Mouse (Mus musculus) forebrain, postnatal 0 days (tissue): ENCODE results near the gene RPS10-NUDT3. TPM values are rescaled to one million over a fixed set of nuclear protein-coding genes. Genes with fewer than 3 reads are reported as not detected.

Source experiments
- ATAC-seq: fragments of 200-750 bp; cut with Nextera tagmentation; 2 replicates; pipeline ENCODE4 v1.8.0; 2017; ENCODE audit warnings: mild to moderate bottlenecking, moderate library complexity
- DNase-seq: peaks from one replicate; pipeline ENCODE4 v3.0.0-alpha.2; 2015
- H3K27ac ChIP-seq: fragments of 300-500 bp; sonication (generic); 2 replicates; pipeline ENCODE4 v1.5.1; 2014; ENCODE audit warnings: low read depth, mild to moderate bottlenecking, antibody characterized with exemption, low read length, moderate library complexity, mixed read lengths
- H3K27me3 ChIP-seq: fragments of 300-500 bp; sonication (generic); 2 replicates; pipeline ENCODE4 v1.6.1; 2014; ENCODE audit warnings: mild to moderate bottlenecking, low read length, mixed read lengths; ENCODE audit not compliant: insufficient read depth
- H3K36me3 ChIP-seq: fragments of 300-500 bp; sonication (generic); 2 replicates; pipeline ENCODE4 v1.6.1; 2014; ENCODE audit warnings: mild to moderate bottlenecking, moderate library complexity; ENCODE audit not compliant: insufficient read depth
- H3K4me1 ChIP-seq: fragments of 300-500 bp; sonication (generic); 2 replicates; pipeline ENCODE4 v1.6.1; 2014; ENCODE audit warnings: antibody characterized with exemption; ENCODE audit not compliant: insufficient read depth
- H3K4me2 ChIP-seq: fragments of 300-500 bp; sonication (generic); 2 replicates; pipeline ENCODE4 v1.6.1; 2014; ENCODE audit warnings: low read depth, mild to moderate bottlenecking, moderate library complexity
- H3K4me3 ChIP-seq: fragments of 300-500 bp; sonication (generic); 2 replicates; pipeline ENCODE4 v1.5.1; 2014; ENCODE audit warnings: low read depth, low read length, mixed read lengths
- H3K9ac ChIP-seq: fragments of 300-500 bp; sonication (generic); 2 replicates; pipeline ENCODE4 v1.6.1; 2014; ENCODE audit warnings: mild to moderate bottlenecking
- H3K9me3 ChIP-seq: fragments of 300-500 bp; sonication (generic); 2 replicates; pipeline ENCODE4 v1.6.1; 2016; ENCODE audit warnings: low read length
- CTCF ChIP-seq: sonication (generic); IDR thresholded peaks from 2 replicates; pipeline ENCODE4 v1.5.1; 2016; ENCODE audit warnings: antibody characterized with exemption, control low read depth, low read depth
- WGBS: fragments of 180-500 bp; shearing (Covaris S2); extraction: QIAGEN DNeasy Blood & Tissue Kit; methylation state at CpG from one replicate; pipeline ENCODE4 v1.1.7; 2014; 5-methylcytosine and 5-hydroxymethylcytosine counted together
- polyA plus RNA-seq: library from polyadenylated mRNA; unstranded; fragments of >200 nt; fragmentation: Nextera tagmentation; extraction: Ambion mirVana; gene quantifications from 2 replicates; pipeline ENCODE4 v1.2.1, GENCODE M21; 2015
- total RNA-seq: library from RNA; depleted of rRNA; stranded (reverse); fragments of >200 nt; gene quantifications from 2 replicates; pipeline ENCODE4 v1.2.3, GENCODE M21; 2014

The RPS10-NUDT3 gene
- total and polyA plus RNA-seq, 2 experiments from 2014 or later = not detected

- 0 out of 2 replicates have a peak, but pooled peaks have one; percentile 7 for TF ChIP-seq CTCF
- H3K9ac ChIP-seq = no peak overlapping the region
- no peaks in the 10 kb centered on the region for H3K27me3 ChIP-seq
- H3K9me3 ChIP-seq = no peaks in the 10 kb centered on the region
- H3K4me2 ChIP-seq = no peak overlapping the region
- DNase-seq = no peak
- H3K4me1 ChIP-seq = no peaks in the 10 kb centered on the region
- no peaks in the 10 kb centered on the region for H3K36me3 ChIP-seq
- no peak overlapping the region for H3K4me3 ChIP-seq
- WGBS = 87% methylated on average over 6 of the region's 6 CpGs
- ATAC-seq = no peak
- no peak overlapping the region for H3K27ac ChIP-seq
Observed at GRCm38 (mm10) chr17:27671720-27672119, 36.7 kb upstream of the RPS10-NUDT3 start.

GRCm38 (mm10) chr17:27658767-27659166 lies 23.7 kb upstream of the RPS10-NUDT3 start:
- no peaks in the 10 kb centered on the region for H3K27me3 ChIP-seq
- H3K27ac ChIP-seq = no peak overlapping the region
- no peak for ATAC-seq
- no peaks in the 10 kb centered on the region for H3K9me3 ChIP-seq
- no peak overlapping the region for H3K9ac ChIP-seq
- no peaks in the 10 kb centered on the region for H3K36me3 ChIP-seq
- DNase-seq = no peak
- 79% methylated on average over 7 of the region's 7 CpGs for WGBS
- H3K4me2 ChIP-seq = no peak overlapping the region
- no peak for TF ChIP-seq CTCF
- H3K4me1 ChIP-seq = peaks cover 4% of the 10 kb centered on the region
- no peak overlapping the region for H3K4me3 ChIP-seq

- H3K9ac ChIP-seq = no peak overlapping the region
- H3K4me1 ChIP-seq = peaks cover 4% of the 10 kb centered on the region
- ATAC-seq (no peak), DNase-seq (no peak)
- no peaks in the 10 kb centered on the region for H3K9me3 ChIP-seq
- H3K4me2 ChIP-seq = peak overlapping the region; percentile 73
- 68% methylated on average over 8 of the region's 8 CpGs for WGBS
- H3K27me3 ChIP-seq = no peaks in the 10 kb centered on the region
- no peak overlapping the region for H3K27ac ChIP-seq
- no peak for TF ChIP-seq CTCF
- H3K36me3 ChIP-seq = no peaks in the 10 kb centered on the region
- H3K4me3 ChIP-seq = no peak overlapping the region
Observed at GRCm38 (mm10) chr17:27657123-27657522, 22.1 kb upstream of the RPS10-NUDT3 start.

- DNase-seq (no peak), ATAC-seq (no peak)
- Histone ChIP-seq H3K4me1 (peaks cover 4% of the 10 kb centered on the region), H3K27me3 (no peaks in the 10 kb centered on the region), H3K36me3 (no peaks in the 10 kb centered on the region), H3K27ac (0 out of 2 replicates have a peak overlapping the region, but pooled peaks have one; percentile 42), H3K9me3 (no peaks in the 10 kb centered on the region), H3K4me3 (peak overlapping the region; percentile 68), H3K9ac (peak overlapping the region; percentile 80), H3K4me2 (peak overlapping the region; percentile 73)
- 37% methylated on average over 5 of the region's 5 CpGs for WGBS
- TF ChIP-seq CTCF = no peak
Observed at GRCm38 (mm10) chr17:27656414-27656813, 21.4 kb upstream of the RPS10-NUDT3 start.

- no peaks in the 10 kb centered on the region for H3K36me3 ChIP-seq
- peak overlapping the region; percentile 80 for H3K9ac ChIP-seq
- H3K4me1 ChIP-seq = peaks cover 4% of the 10 kb centered on the region
- no peaks in the 10 kb centered on the region for H3K27me3 ChIP-seq
- peak; percentile 62 for ATAC-seq
- peak overlapping the region; percentile 73 for H3K4me2 ChIP-seq
- 3% methylated on average over 14 of the region's 14 CpGs for WGBS
- H3K27ac ChIP-seq = peak overlapping the region; percentile 42
- no peaks in the 10 kb centered on the region for H3K9me3 ChIP-seq
- TF ChIP-seq CTCF = no peak
- H3K4me3 ChIP-seq = peak overlapping the region; percentile 68
- peak; percentile 77 for DNase-seq
Observed at GRCm38 (mm10) chr17:27656011-27656399, 21.0 kb upstream of the RPS10-NUDT3 start.

- DNase-seq (peak; percentile 81), ATAC-seq (peak; percentile 95)
- Histone ChIP-seq H3K4me1 (peaks cover 4% of the 10 kb centered on the region), H3K36me3 (no peaks in the 10 kb centered on the region), H3K27ac (peak within 1 kb of the TSS; percentile 42), H3K9me3 (no peaks in the 10 kb centered on the region), H3K27me3 (no peaks in the 10 kb centered on the region), H3K4me2 (peak within 1 kb of the TSS; percentile 73), H3K4me3 (peak within 1 kb of the TSS; percentile 68), H3K9ac (peak within 1 kb of the TSS; percentile 80)
- peak; percentile 19; the same call in 1 of the 2 replicates for TF ChIP-seq CTCF
- WGBS = 2% methylated on average over 58 of the region's 65 CpGs
Observed at GRCm38 (mm10) chr17:27655089-27656010, 20.3 kb upstream of the RPS10-NUDT3 start, which contains the start of gene Pacsin1. TSS of gene Pacsin1 (plus strand) at chr17:27655509.

- H3K9ac ChIP-seq = no peak overlapping the region
- WGBS = 82% methylated on average over 10 of the region's 10 CpGs
- no peaks in the 10 kb centered on the region for H3K27me3 ChIP-seq
- TF ChIP-seq CTCF = no peak
- peaks cover 4% of the 10 kb centered on the region for H3K4me1 ChIP-seq
- H3K4me2 ChIP-seq = no peak overlapping the region
- no peak overlapping the region for H3K4me3 ChIP-seq
- H3K36me3 ChIP-seq = no peaks in the 10 kb centered on the region
- no peak overlapping the region for H3K27ac ChIP-seq
- ATAC-seq = no peak
- DNase-seq = no peak
- no peaks in the 10 kb centered on the region for H3K9me3 ChIP-seq
Observed at GRCm38 (mm10) chr17:27653253-27653959, 18.4 kb upstream of the RPS10-NUDT3 start.
